In the genomic region with DNA sequence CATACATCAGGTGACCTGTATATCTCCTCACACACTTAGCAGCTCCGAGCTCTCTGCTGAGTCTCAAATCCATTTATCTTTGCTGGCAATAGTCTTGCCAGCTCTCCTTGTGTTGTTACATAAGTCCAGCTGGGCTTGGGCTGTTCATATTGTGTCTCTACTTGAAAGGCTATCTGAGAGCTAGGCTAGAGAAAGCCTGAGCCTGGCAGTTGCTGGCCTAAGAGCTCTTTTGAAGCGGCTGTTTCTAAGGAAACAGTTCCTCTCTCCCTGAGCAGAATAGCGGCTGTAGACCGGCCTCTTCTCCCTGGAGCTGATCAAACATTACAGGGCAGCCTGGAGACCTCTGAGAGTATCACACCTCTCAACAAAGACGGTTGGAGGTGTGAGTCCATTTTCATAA, we compare ENCODE assay signal across 16 mouse cellular contexts. TPM values are rescaled to one million over a fixed set of nuclear protein-coding genes. Genes with fewer than 3 reads are reported as not detected.
DNase-seq lines count a peak whose midpoint lies in the region; ATAC-seq and TF ChIP-seq lines count a peak whose summit lies in the region.
"Had no signal": no experiment of that assay in that cellular context is flagged by ENCODE, and none has a peak within 500 bp of the region (broad histone marks: within the 10 kb centered on the region; RNA-seq: fewer than 3 reads in every experiment).

No protein-coding gene starts in this region.

- WGBS in forebrain, postnatal 0 days = 22% methylated on average over 5 of the region's 5 CpGs
- WGBS in midbrain, embryonic 14.5 days = 15% methylated on average over 5 of the region's 5 CpGs
- WGBS in embryonic facial prominence, embryonic 10.5 days = 57% methylated on average over 5 of the region's 5 CpGs

- no peak for TF ChIP-seq CTCF in forebrain, postnatal 0 days (IDR thresholded peaks at IDR 0.05; ENCODE audit: low read depth)

- H3K27ac ChIP-seq in forebrain, postnatal 0 days (ENCODE audit: low read depth, low read length) = 0 out of 2 replicates have a peak overlapping the region, but pooled peaks have one; percentile 50
- peak overlapping the region; percentile 37; the same call in 1 of the 2 replicates for H3K27ac ChIP-seq in midbrain, embryonic 14.5 days (replicated peaks; ENCODE audit: low read depth, low read length)
- H3K27ac ChIP-seq in embryonic facial prominence, embryonic 10.5 days (replicated peaks) = no peak overlapping the region
- H3K27ac ChIP-seq: liver, embryonic 13.5 days had no signal

- no peaks in the 10 kb centered on the region for H3K27me3 ChIP-seq in forebrain, postnatal 0 days (ENCODE audit: insufficient read depth, low read length)
- no peaks in the 10 kb centered on the region for H3K27me3 ChIP-seq in midbrain, embryonic 14.5 days (ENCODE audit: control insufficient read depth, insufficient read depth, low read length)
- no peaks in the 10 kb centered on the region for H3K27me3 ChIP-seq in embryonic facial prominence, embryonic 10.5 days (replicated peaks; ENCODE audit: low read depth, poor library complexity, severe bottlenecking)
- H3K27me3 ChIP-seq: liver, embryonic 13.5 days had no signal

- no peak overlapping the region for H3K4me2 ChIP-seq in forebrain, postnatal 0 days (ENCODE audit: low read depth)
- no peak overlapping the region for H3K4me2 ChIP-seq in midbrain, embryonic 14.5 days (ENCODE audit: low read length)
- H3K4me2 ChIP-seq: liver, embryonic 13.5 days had no signal

- no peaks in the 10 kb centered on the region for H3K9me3 ChIP-seq in forebrain, postnatal 0 days (ENCODE audit: low read length)
- H3K9me3 ChIP-seq in midbrain, embryonic 14.5 days (ENCODE audit: control insufficient read depth, low read length) = no peaks in the 10 kb centered on the region
- no peaks in the 10 kb centered on the region for H3K9me3 ChIP-seq in embryonic facial prominence, embryonic 10.5 days
- H3K9me3 ChIP-seq: liver, embryonic 13.5 days had no signal

- H3K9ac ChIP-seq in forebrain, postnatal 0 days = no peak overlapping the region
- no peak overlapping the region; the same call in 1 of the 2 replicates for H3K9ac ChIP-seq in midbrain, embryonic 14.5 days (replicated peaks; ENCODE audit: low read length)
- H3K9ac ChIP-seq: liver, embryonic 13.5 days had no signal

- intact Hi-C loops in left cerebral cortex, postnatal 25 days (cut with DNase I) = no loop called here

- H3K4me3 ChIP-seq in forebrain, postnatal 0 days (ENCODE audit: low read depth, low read length) = no peak overlapping the region
- H3K4me3 ChIP-seq in midbrain, embryonic 14.5 days (replicated peaks; ENCODE audit: low read depth, low read length) = no peak overlapping the region
- H3K4me3 ChIP-seq in embryonic facial prominence, embryonic 10.5 days = no peak overlapping the region
- H3K4me3 ChIP-seq: erythroblast, embryonic 14.5 days; liver, embryonic 13.5 days had no signal

- peak; percentile 34 to 37 for DNase-seq in cerebellum, postnatal 10 days
- no peak for DNase-seq in cerebellum, adult 8-10 months
- peak; percentile 3 to 4 for DNase-seq in left cerebral cortex, postnatal 25 days (ENCODE audit: low spot score in 2 of 2)
- no peak for DNase-seq in left cerebral cortex, adult 8-10 months (ENCODE audit: low spot score in 2 of 2)
- peak; percentile 48 for DNase-seq in forebrain, postnatal 0 days
- DNase-seq in midbrain, embryonic 14.5 days = peak; percentile 62
- no peak for DNase-seq in urinary bladder, adult 18-20 months (ENCODE audit: low spot score in 2 of 2)
- no peak for DNase-seq in embryonic facial prominence, embryonic 10.5 days (ENCODE audit: low spot score)
- DNase-seq: heart, adult 11 months; kidney, postnatal 25 days; liver, embryonic 13.5 days had no signal

- ATAC-seq in forebrain, postnatal 0 days = peak; percentile 78
- no peak; the same call in 1 of the 2 replicates for ATAC-seq in midbrain, embryonic 14.5 days (ENCODE audit: low FRiP score, low TSS enrichment)

- no peaks in the 10 kb centered on the region for H3K36me3 ChIP-seq in forebrain, postnatal 0 days (ENCODE audit: insufficient read depth)
- peaks cover 41% of the 10 kb centered on the region for H3K36me3 ChIP-seq in midbrain, embryonic 14.5 days (ENCODE audit: control insufficient read depth, insufficient read depth, low read length)
- H3K36me3 ChIP-seq in embryonic facial prominence, embryonic 10.5 days (replicated peaks) = no peaks in the 10 kb centered on the region
- H3K36me3 ChIP-seq: liver, embryonic 13.5 days had no signal

- H3K4me1 ChIP-seq in forebrain, postnatal 0 days (ENCODE audit: insufficient read depth) = no peaks in the 10 kb centered on the region
- no peaks in the 10 kb centered on the region for H3K4me1 ChIP-seq in midbrain, embryonic 14.5 days (ENCODE audit: control insufficient read depth, insufficient read depth, low read length)
- H3K4me1 ChIP-seq in embryonic facial prominence, embryonic 10.5 days = no peaks in the 10 kb centered on the region
- H3K4me1 ChIP-seq: liver, embryonic 13.5 days had no signal

RNA-seq across cellular contexts. Expression of a gene that starts 40.6 kb away (rescaled TPM):
- 10 to 100 TPM; 31.1 to 33.8 TPM for total RNA-seq in left cerebral cortex, postnatal 25 days (2021)
- total RNA-seq in left cerebral cortex, adult 8-10 months (2022) = 10 to 100 TPM; 23.8 to 31.9 (median 27.2) TPM
- total RNA-seq in forebrain, postnatal 0 days (2014; rRNA removed) = 66.2 and 92.0 TPM in 2 replicates
- polyA plus RNA-seq in forebrain, postnatal 0 days (2015; fragmentation: Nextera tagmentation; extraction: Ambion mirVana) = 27.8 and 54.8 TPM in 2 replicates
- polyA plus RNA-seq in midbrain, embryonic 14.5 days (2014; fragmentation: Nextera tagmentation; extraction: Ambion mirVana) = 102 and 111 TPM in 2 replicates
- 2.9 and 5.4 TPM in 2 replicates for polyA plus RNA-seq in embryonic facial prominence, embryonic 10.5 days (2016; fragmentation: Nextera tagmentation; extraction: Ambion mirVana)
- total RNA-seq: hematopoietic stem cell, adult 5-6 weeks; megakaryocyte progenitor cell, adult 5-6 weeks; MEL had no signal
- polyA plus RNA-seq: erythroblast, embryonic 14.5 days; urinary bladder, adult 2 months had no signal

Comparison
In these comparisons a context has a peak if more than half of its experiments do, and no peak if none do; other contexts are left out.
1. DNase-seq: peak in cerebellum, postnatal 10 days (2 of 2), left cerebral cortex, postnatal 25 days (2 of 2), forebrain, postnatal 0 days (single experiment) and midbrain, embryonic 14.5 days (single experiment); none in cerebellum, adult 8-10 months (single experiment), left cerebral cortex, adult 8-10 months (0 of 2), urinary bladder, adult 18-20 months (0 of 2) and embryonic facial prominence, embryonic 10.5 days (single experiment).